Mouse (Mus musculus) neural tube, embryonic 11.5 days (tissue): ENCODE measurements around the gene Cptp. TPM values are rescaled to one million over a fixed set of nuclear protein-coding genes. Genes with fewer than 3 reads are reported as not detected.

Experiments
- ATAC-seq: fragments of 200-750 bp; cut with Nextera tagmentation; 2 replicates; pipeline ENCODE4 v1.8.0; 2017; ENCODE audit warnings: moderate number of reproducible peaks, mild to moderate bottlenecking, moderate TSS enrichment, moderate library complexity; ENCODE audit not compliant: insufficient read depth, low FRiP score, low TSS enrichment
- DNase-seq: peaks from one replicate; pipeline ENCODE4 v3.0.0-alpha.2; 2015; ENCODE audit warnings: low spot score
- H3K27ac ChIP-seq: fragments of 300-500 bp; sonication (generic); 2 replicates; pipeline ENCODE4 v1.5.1; 2014; ENCODE audit warnings: low read depth, mild to moderate bottlenecking, low read length
- H3K27me3 ChIP-seq: fragments of 300-500 bp; sonication (generic); 2 replicates; pipeline ENCODE4 v1.6.1; 2014; ENCODE audit warnings: mild to moderate bottlenecking, low read length, mixed read lengths; ENCODE audit not compliant: control insufficient read depth, insufficient read depth
- H3K36me3 ChIP-seq: fragments of 300-500 bp; sonication (generic); 2 replicates; pipeline ENCODE4 v1.6.1; 2014; ENCODE audit warnings: mild to moderate bottlenecking, low read length, moderate library complexity, mixed read lengths; ENCODE audit not compliant: control insufficient read depth, insufficient read depth
- H3K4me1 ChIP-seq: fragments of 300-500 bp; sonication (generic); 2 replicates; pipeline ENCODE4 v1.6.1; 2014; ENCODE audit warnings: low read length, mixed read lengths; ENCODE audit not compliant: control insufficient read depth, insufficient read depth
- H3K4me2 ChIP-seq: fragments of 300-500 bp; sonication (generic); 2 replicates; pipeline ENCODE4 v1.6.1; 2014; ENCODE audit warnings: low read depth, mild to moderate bottlenecking, moderate library complexity
- H3K4me3 ChIP-seq: fragments of 300-500 bp; sonication (generic); 2 replicates; pipeline ENCODE4 v1.5.1; 2014; ENCODE audit warnings: low read depth, low read length
- H3K9ac ChIP-seq: fragments of 300-500 bp; sonication (generic); 2 replicates; pipeline ENCODE4 v1.6.1; 2014; ENCODE audit warnings: mild to moderate bottlenecking, low read length
- H3K9me3 ChIP-seq: fragments of 300-500 bp; sonication (generic); 2 replicates; pipeline ENCODE4 v1.6.1; 2016; ENCODE audit warnings: low read length; ENCODE audit not compliant: control insufficient read depth
- WGBS: fragments of 180-500 bp; shearing (Covaris S2); extraction: QIAGEN DNeasy Blood & Tissue Kit; methylation state at CpG from one replicate; pipeline ENCODE4 v1.1.7; 2014; 5-methylcytosine and 5-hydroxymethylcytosine counted together
- polyA plus RNA-seq: library from polyadenylated mRNA; unstranded; fragments of >200 nt; fragmentation: Nextera tagmentation; extraction: Ambion mirVana; gene quantifications from 2 replicates; pipeline ENCODE4 v1.2.1, GENCODE M21; 2014

Gene Cptp
- polyA plus RNA-seq, result 23.4 and 28.3 TPM in 2 replicates

DNA sequence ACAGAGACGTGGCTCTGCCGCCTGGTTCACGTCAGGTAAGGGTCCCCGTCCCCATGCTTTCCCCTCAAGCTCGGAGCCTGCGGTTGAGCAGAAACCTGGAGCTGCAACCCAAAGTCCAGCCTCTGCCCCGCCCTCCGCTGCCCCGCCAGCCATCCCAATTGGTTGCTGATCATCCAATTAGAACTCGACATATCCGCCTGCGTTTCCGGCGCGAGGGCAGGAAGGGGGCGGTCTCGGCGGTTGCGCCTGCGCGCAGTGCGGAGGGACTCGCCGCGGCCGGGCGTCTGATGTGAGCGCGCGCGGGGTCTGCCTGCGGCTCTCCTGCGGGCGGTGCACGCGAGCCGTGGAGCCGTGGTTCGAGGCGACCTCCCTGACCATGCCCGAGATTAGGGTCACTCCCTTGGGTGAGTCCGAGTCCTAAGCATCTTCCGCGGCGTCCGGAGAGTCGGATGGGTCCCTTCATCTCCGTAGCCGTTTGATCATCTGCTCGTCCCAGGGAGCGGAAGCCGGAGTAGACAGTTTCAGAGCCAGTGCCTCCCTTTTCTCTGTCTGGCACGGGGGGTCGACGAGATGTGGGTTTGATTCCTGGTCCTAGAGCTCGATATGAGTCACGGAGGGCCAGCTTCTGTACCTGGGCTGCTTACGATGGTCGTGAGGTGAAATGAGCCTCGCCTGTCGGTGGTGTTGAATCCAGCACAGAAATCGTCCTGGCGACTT is at the start of gene Cptp, which contains the start of gene Ints11:
Cptp (minus strand) TSS at position 124 of the 717 bp plus-strand sequence.
Ints11 (plus strand) TSS at position 230 of the 717 bp plus-strand sequence.
- H3K4me2 ChIP-seq, result peak within 1 kb of the TSS; percentile 97
- DNase-seq (peak; percentile 96), ATAC-seq (peak; percentile 94)
- no peaks in the 10 kb centered on the region for H3K9me3 ChIP-seq
- H3K36me3 ChIP-seq, result peaks cover 10% of the 10 kb centered on the region
- under 1% methylated on average over 63 of the region's 63 CpGs for WGBS
- H3K27ac ChIP-seq, result no peak within 1 kb of the TSS
- no peaks in the 10 kb centered on the region for H3K27me3 ChIP-seq
- peak within 1 kb of the TSS; percentile 75 for H3K4me3 ChIP-seq
- H3K4me1 ChIP-seq, result peaks cover 5% of the 10 kb centered on the region
- peak within 1 kb of the TSS; percentile 83 for H3K9ac ChIP-seq

DNA sequence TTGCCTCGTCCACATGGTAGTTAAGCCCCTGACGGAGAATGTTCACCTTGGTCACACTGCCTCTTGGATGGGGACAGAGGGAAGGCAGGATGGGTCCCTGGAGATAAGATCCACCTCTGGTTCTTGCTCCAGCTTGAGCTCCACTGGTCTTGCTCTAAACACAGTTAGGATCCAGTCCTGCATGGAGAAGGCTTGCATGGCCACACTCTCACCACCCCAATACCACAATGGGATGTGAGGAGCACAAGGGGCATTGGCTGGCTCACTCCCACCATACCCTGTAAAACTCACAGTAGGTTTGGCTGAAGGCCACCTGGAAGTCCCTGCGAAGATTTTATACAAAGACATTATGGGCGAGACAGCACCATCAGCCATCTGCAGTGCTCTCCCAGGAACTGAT is 39.5 kb upstream of the Cptp start:
- H3K9me3 ChIP-seq, result no peaks in the 10 kb centered on the region
- DNase-seq, result no peak
- H3K27ac ChIP-seq, result no peak overlapping the region
- H3K36me3 ChIP-seq, result peaks cover 10% of the 10 kb centered on the region
- no peaks in the 10 kb centered on the region for H3K4me1 ChIP-seq
- no peaks in the 10 kb centered on the region for H3K27me3 ChIP-seq
- no peak overlapping the region for H3K4me2 ChIP-seq
- 94% methylated on average over 4 of the region's 4 CpGs for WGBS
- no peak overlapping the region for H3K9ac ChIP-seq
- no peak overlapping the region for H3K4me3 ChIP-seq
- ATAC-seq, result no peak

DNA sequence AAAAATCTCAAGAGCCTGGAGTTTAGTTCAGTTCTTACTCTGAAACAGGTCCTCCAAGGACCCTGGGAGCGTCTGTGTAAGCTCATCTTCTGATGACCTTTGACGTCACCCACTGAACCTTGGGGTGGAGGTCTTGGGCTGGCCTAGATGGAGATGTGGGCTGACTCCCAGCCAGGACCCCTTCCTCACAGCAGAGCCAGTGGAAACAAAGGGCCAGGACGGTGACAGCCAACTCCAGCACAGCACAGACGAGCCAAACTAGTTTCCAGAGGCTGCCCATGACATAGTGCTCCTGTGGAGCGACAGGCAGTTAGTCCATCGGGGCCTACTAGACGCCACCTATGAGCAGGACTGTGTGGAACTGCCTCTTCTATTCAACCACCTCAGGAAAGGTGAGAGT is 39.0 kb upstream of the Cptp start:
- H3K27me3 ChIP-seq, result no peaks in the 10 kb centered on the region
- no peaks in the 10 kb centered on the region for H3K4me1 ChIP-seq
- WGBS, result 78% methylated on average over 7 of the region's 7 CpGs
- H3K4me3 ChIP-seq, result no peak overlapping the region
- no peak overlapping the region for H3K9ac ChIP-seq
- H3K36me3 ChIP-seq, result peaks cover 14% of the 10 kb centered on the region
- no peak overlapping the region for H3K4me2 ChIP-seq
- DNase-seq, result no peak
- H3K27ac ChIP-seq, result no peak overlapping the region
- no peak for ATAC-seq
- H3K9me3 ChIP-seq, result no peaks in the 10 kb centered on the region

DNA sequence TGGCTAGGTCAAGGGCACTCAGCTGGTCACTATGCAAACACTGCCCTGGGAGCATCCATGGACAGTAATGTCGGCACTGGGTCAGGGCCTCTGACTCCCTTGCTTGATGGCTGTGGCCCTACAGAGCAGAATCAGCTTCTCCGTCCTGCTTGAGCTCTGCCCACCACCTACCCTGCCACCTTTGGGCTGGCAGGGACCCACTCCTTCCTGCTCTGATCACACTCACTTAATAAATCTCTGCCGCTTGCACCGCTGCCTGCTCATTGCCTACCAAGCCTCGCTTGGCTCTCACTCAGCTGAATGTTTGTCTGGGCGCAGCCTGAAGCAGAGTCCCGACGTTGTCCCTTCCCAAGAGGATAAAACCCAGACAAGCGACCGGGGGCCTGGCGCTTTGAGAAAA is 37.8 kb upstream of the Cptp start:
- DNase-seq (no peak), ATAC-seq (no peak)
- Histone ChIP-seq H3K9ac (no peak overlapping the region), H3K27me3 (no peaks in the 10 kb centered on the region), H3K4me2 (no peak overlapping the region), H3K36me3 (peaks cover 21% of the 10 kb centered on the region), H3K4me1 (no peaks in the 10 kb centered on the region), H3K27ac (no peak overlapping the region), H3K4me3 (no peak overlapping the region), H3K9me3 (no peaks in the 10 kb centered on the region)
- 93% methylated on average over 11 of the region's 11 CpGs for WGBS

DNA sequence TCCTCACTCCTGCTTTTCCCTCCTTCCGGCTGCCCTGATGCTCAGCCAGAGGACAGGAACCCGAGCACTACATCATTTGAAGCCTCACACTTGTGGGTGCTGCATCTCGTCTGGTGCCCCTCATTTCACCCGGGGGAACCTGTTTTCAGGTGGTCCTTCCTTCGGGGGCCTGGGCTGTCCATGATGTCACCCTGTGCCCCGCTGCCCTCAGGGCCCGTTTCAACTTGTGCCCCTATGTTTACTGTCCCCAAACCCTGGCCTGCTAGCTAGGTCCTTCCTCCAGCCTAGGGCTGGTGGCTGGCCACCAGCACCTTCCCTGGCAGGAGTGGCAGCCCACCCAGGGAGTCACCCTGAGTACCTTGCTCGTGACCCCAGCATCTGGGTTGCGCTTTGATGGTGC is 36.9 kb upstream of the Cptp start:
- Histone ChIP-seq H3K36me3 (peaks cover 21% of the 10 kb centered on the region), H3K9me3 (no peaks in the 10 kb centered on the region), H3K27ac (no peak overlapping the region), H3K4me2 (no peak overlapping the region), H3K9ac (no peak overlapping the region), H3K4me1 (no peaks in the 10 kb centered on the region), H3K4me3 (no peak overlapping the region), H3K27me3 (no peaks in the 10 kb centered on the region)
- WGBS, result 88% methylated on average over 9 of the region's 9 CpGs
- DNase-seq (no peak), ATAC-seq (no peak)

DNA sequence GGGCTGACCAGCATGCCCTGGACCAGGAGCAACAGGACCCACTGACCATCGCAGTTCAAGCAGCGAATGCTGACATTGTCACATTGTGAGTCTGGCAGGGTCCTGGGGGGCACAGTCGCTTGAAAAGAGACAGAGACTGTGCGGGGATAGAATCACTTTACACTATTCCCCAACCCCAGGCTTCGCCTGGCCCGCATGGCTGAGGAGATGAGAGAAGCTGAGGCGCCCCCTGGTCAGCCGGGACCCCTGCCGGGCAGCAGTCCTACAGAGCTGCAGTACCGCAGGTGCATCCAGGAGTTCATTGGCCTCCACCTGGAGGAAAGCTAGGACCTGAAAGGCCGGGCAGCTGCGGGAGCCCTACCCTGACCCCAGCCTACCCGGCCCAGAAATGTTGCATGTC is 36.4 kb upstream of the Cptp start:
- DNase-seq (no peak), ATAC-seq (no peak)
- no peaks in the 10 kb centered on the region for H3K4me1 ChIP-seq
- 87% methylated on average over 13 of the region's 13 CpGs for WGBS
- H3K9ac ChIP-seq, result no peak overlapping the region
- no peaks in the 10 kb centered on the region for H3K27me3 ChIP-seq
- H3K36me3 ChIP-seq, result peaks cover 21% of the 10 kb centered on the region
- no peak overlapping the region for H3K4me3 ChIP-seq
- no peak overlapping the region for H3K4me2 ChIP-seq
- H3K27ac ChIP-seq, result no peak overlapping the region
- no peaks in the 10 kb centered on the region for H3K9me3 ChIP-seq

DNA sequence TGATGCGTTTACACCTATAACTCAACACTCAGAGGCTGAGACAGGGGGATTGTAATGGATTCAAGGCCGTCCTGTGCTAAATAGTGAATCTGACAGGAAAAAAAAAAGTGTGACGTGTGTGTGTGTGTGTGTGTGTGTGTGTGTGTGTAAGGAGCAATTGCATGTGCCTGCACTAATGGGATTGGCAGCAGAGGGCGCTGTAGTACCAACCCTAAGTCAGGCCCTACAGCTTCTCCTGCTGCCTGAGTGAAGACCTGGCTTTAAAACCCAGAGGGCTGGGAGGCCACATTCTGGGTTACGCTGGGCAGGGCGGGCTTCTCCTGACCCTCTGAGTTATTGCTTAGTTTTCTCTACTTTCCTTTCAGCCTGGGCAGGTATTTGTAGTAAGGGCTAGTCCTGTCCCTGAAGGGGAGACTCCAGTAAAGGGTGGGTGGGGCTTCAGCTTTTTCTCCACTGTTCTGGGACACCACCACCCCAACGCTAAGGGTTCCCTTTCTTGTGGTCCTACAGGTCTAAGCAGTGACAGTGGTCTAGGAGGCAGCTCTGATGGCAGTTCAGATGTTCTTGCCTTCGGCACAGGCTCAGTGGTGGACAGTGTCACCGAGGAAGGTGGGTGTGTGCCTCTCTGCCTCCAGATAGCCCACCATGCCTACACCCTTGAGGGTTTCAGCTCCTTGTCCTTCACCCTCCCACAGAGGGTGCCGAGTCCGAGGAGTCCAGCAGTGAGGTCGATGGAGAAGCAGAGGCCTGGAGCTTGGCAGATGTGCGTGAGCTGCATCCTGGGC is 35.3 kb upstream of the Cptp start:
- peaks cover 30% of the 10 kb centered on the region for H3K36me3 ChIP-seq
- 87% methylated on average over 13 of the region's 13 CpGs for WGBS
- H3K4me1 ChIP-seq, result no peaks in the 10 kb centered on the region
- DNase-seq, result peak; percentile 20
- H3K4me2 ChIP-seq, result no peak overlapping the region
- H3K4me3 ChIP-seq, result no peak overlapping the region
- no peaks in the 10 kb centered on the region for H3K27me3 ChIP-seq
- H3K9me3 ChIP-seq, result no peaks in the 10 kb centered on the region
- no peak for ATAC-seq
- no peak overlapping the region for H3K9ac ChIP-seq
- H3K27ac ChIP-seq, result no peak overlapping the region

DNA sequence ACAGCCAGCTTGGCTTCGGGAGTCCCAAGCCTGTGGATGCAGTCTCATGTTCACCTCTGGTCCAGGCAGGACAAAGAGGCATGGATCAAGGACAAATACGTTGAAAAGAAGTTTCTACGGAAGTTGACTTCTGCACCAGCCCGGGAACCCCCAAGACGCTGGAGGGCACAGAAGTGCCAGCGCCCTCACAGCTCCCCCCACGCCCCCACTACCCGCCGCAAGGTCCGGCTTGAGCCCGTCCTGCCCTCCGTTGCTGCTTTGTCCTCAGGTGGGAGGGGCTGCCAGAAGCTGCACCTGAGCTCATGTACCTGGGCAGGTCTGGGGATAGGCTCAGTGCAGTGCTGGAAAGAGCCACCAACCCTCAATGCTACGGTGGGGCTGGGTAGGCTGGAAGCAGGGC is 34.0 kb upstream of the Cptp start:
- Histone ChIP-seq H3K9me3 (no peaks in the 10 kb centered on the region), H3K4me2 (no peak overlapping the region), H3K4me3 (no peak overlapping the region), H3K9ac (no peak overlapping the region), H3K27me3 (no peaks in the 10 kb centered on the region), H3K36me3 (peaks cover 34% of the 10 kb centered on the region), H3K27ac (no peak overlapping the region), H3K4me1 (no peaks in the 10 kb centered on the region)
- no peak for ATAC-seq
- WGBS, result 96% methylated on average over 13 of the region's 13 CpGs
- no peak for DNase-seq

DNA sequence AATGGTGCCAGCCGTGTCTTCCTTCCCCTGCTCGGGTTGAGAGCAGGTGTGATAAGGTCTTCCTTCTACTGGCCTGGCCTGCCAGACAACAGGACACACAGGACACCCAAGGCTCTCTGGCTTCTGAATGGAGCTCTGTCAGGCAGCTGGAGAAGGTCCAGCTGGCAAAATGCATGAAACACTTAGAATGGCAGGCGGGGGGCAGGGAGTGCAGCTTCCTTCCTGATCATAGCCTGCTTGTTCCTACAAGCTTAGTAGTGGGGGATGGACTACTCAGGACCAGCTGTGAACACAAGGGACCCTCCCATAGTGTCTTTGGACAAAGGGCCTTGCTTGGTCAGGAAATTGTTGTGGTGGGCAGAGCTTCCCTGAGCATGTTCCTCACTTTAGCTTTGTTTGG is 32.0 kb upstream of the Cptp start:
- ATAC-seq, result no peak
- Histone ChIP-seq H3K36me3 (peaks cover 37% of the 10 kb centered on the region), H3K9ac (no peak overlapping the region), H3K4me1 (no peaks in the 10 kb centered on the region), H3K4me2 (no peak overlapping the region), H3K27ac (no peak overlapping the region), H3K27me3 (no peaks in the 10 kb centered on the region), H3K9me3 (no peaks in the 10 kb centered on the region), H3K4me3 (no peak overlapping the region)
- WGBS, result 95% methylated on average over 3 of the region's 3 CpGs
- no peak for DNase-seq
